Mouse (Mus musculus): Measurements from ENCODE around the gene Dolk. TPM values are rescaled to one million over a fixed set of nuclear protein-coding genes. Genes with fewer than 3 reads are reported as not detected.

Dolk gene
- polyA plus RNA-seq, 1 experiment from 2014 or later, result 28.0 TPM

DNA sequence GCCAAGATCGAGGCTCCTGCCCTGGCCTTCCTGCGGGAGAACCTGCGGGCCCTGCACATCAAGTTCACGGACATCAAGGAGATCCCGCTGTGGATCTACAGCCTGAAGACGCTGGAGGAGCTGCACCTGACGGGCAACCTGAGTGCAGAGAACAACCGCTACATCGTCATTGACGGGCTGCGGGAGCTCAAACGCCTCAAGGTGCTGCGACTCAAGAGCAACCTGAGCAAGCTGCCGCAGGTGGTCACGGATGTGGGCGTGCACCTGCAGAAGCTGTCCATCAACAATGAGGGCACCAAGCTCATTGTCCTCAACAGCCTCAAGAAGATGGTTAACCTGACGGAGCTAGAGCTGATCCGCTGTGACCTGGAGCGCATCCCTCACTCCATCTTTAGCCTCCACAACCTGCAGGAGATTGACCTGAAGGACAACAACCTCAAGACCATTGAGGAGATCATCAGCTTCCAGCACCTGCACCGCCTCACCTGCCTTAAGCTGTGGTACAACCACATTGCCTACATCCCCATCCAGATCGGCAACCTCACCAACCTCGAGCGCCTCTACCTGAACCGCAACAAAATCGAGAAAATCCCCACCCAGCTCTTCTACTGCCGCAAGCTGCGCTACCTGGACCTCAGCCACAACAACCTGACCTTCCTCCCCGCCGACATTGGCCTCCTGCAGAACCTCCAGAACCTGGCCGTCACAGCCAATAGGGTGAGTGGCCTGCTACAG, 29.4 kb downstream of the Dolk start:
- H3K4me2 ChIP-seq, result no peak overlapping the region
- ATAC-seq, result no peak

DNA sequence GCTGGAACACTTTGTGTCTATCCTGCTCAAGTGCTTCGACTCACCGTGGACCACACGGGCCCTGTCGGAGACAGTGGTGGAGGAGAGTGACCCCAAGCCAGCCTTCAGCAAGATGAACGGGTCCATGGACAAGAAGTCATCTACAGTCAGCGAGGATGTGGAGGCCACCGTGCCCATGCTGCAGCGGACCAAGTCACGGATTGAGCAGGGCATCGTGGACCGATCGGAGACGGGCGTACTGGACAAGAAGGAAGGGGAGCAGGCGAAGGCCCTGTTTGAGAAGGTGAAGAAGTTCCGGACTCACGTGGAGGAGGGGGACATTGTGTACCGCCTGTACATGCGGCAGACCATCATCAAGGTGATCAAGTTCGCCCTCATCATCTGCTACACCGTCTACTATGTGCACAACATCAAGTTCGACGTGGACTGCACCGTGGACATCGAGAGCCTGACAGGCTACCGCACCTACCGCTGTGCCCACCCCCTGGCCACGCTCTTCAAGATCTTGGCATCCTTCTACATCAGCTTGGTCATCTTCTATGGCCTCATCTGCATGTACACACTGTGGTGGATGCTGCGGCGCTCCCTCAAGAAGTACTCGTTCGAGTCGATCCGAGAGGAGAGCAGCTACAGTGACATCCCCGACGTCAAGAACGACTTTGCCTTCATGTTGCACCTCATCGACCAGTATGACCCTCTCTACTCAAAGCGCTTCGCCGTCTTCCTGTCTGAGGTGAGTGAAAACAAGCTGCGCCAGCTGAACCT, 30.3 kb downstream of the Dolk start:
- Histone ChIP-seq H3K4me3 (no peak overlapping the region), H3K4me2 (no peak overlapping the region), H3K36me3 (ENCODE audit: poor library complexity, severe bottlenecking) (peaks cover 85% of the 10 kb centered on the region), H3K9ac (no peak overlapping the region), H3K9me3 (replicated peaks) (no peaks in the 10 kb centered on the region), H3K27ac (no peak overlapping the region), H3K4me1 (no peaks in the 10 kb centered on the region), H3K27me3 (no peaks in the 10 kb centered on the region)
- WGBS, result 96% methylated on average over 42 of the region's 42 CpGs
- no peak for ATAC-seq

More for the DNA sequence above, 29.4 kb downstream of the Dolk start:
- no peaks in the 10 kb centered on the region; the same call in 1 of the 2 replicates for H3K4me1 ChIP-seq
- peaks cover 86% of the 10 kb centered on the region for H3K36me3 ChIP-seq (ENCODE audit: poor library complexity, severe bottlenecking)
- 97% methylated on average over 30 of the region's 30 CpGs for WGBS
- H3K4me3 ChIP-seq, result no peak overlapping the region
- H3K27ac ChIP-seq, result no peak overlapping the region
- no peaks in the 10 kb centered on the region for H3K27me3 ChIP-seq
- no peaks in the 10 kb centered on the region for H3K9me3 ChIP-seq (replicated peaks)
- H3K9ac ChIP-seq, result no peak overlapping the region

DNA sequence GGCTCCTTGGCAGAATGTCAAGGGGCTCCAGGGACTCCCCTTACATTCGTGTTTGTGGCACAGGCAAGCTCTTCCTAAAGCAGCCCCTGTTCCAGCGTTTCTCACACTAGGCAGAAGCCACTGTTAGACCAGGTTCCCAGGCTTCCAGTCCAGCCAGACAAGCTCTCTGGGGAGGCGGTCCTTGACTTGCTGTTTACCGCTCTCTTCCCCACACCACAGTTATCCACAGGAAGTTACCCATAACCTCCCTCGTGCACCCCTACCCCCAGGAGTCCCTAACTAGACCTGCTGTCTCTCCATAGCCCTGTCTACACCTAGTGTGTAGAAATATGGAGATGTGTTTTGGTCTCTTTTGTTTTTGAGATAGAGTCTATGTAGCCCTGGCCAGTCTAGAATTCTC, 32.3 kb downstream of the Dolk start:
- Histone ChIP-seq H3K27me3 (no peaks in the 10 kb centered on the region), H3K36me3 (ENCODE audit: poor library complexity, severe bottlenecking) (peaks cover 85% of the 10 kb centered on the region), H3K4me3 (no peak overlapping the region), H3K9ac (no peak overlapping the region), H3K4me1 (no peaks in the 10 kb centered on the region), H3K4me2 (no peak overlapping the region), H3K9me3 (replicated peaks) (no peaks in the 10 kb centered on the region), H3K27ac (no peak overlapping the region)
- WGBS, result 87% methylated on average over 5 of the region's 5 CpGs
- no peak for ATAC-seq

DNA sequence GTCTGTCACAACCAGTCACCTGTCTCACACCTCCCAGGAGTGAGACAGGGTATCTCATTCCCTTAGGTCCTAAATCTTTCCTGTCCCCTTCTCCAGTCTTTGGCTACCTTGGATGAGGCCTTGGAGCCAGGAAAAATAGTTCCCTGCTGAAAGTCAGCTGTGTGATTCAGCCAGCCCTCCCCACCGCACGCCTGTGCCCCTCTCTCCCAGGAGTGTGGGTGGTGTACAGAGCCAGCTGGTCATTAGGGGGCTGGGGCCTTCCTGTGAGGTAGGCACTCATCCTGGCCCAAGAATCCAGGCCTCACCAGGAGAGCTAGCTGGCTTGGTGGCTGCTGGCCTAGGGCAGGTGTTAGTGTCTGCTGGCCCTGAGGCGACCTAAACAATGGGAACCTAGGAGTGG, 33.6 kb downstream of the Dolk start:
- Histone ChIP-seq H3K9me3 (replicated peaks) (no peaks in the 10 kb centered on the region), H3K27me3 (no peaks in the 10 kb centered on the region), H3K4me3 (no peak overlapping the region), H3K4me2 (no peak overlapping the region), H3K36me3 (ENCODE audit: poor library complexity, severe bottlenecking) (peaks cover 85% of the 10 kb centered on the region), H3K4me1 (no peaks in the 10 kb centered on the region), H3K9ac (no peak overlapping the region), H3K27ac (no peak overlapping the region)
- 80% methylated on average over 3 of the region's 3 CpGs for WGBS
- no peak for ATAC-seq

DNA sequence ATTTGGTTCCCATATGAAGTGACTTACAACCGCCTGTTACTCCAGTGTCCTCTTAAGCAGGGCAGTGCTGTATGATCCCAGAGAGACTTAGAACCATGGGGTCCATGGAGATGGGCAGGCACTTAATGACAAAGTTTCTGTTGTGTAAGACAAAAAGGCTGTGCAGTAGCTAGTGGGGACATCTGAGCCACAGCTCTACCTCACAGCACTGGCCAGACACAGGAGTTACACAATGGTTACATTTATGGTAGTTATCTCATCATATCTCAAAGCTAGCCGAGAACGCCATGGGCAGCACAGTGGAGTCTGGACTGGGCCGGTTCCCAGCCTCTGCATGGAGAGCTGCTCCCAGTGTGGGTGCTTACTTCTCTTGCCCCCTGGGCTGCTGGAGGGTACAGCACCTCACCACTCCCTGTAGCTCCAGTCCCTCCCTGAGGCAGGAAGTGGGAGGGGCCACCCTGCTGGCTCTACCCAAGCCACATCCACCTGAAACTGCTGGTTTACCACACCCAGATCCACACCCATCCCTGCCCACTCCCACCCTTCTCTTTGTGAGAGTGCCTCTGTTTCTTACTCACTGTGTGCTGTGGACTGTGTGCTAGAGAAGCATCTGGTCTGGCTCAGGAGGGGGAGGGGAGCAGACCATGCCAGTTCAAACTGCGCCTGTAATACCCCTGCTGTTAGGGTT, 34.6 kb downstream of the Dolk start:
- 93% methylated on average over 5 of the region's 5 CpGs for WGBS
- Histone ChIP-seq H3K4me2 (no peak overlapping the region), H3K27ac (no peak overlapping the region), H3K36me3 (ENCODE audit: poor library complexity, severe bottlenecking) (peaks cover 77% of the 10 kb centered on the region), H3K4me3 (no peak overlapping the region), H3K27me3 (no peaks in the 10 kb centered on the region), H3K9me3 (replicated peaks) (no peaks in the 10 kb centered on the region), H3K4me1 (no peaks in the 10 kb centered on the region), H3K9ac (0 out of 2 replicates have a peak overlapping the region, but pooled peaks have one; percentile 10)
- no peak for ATAC-seq

DNA sequence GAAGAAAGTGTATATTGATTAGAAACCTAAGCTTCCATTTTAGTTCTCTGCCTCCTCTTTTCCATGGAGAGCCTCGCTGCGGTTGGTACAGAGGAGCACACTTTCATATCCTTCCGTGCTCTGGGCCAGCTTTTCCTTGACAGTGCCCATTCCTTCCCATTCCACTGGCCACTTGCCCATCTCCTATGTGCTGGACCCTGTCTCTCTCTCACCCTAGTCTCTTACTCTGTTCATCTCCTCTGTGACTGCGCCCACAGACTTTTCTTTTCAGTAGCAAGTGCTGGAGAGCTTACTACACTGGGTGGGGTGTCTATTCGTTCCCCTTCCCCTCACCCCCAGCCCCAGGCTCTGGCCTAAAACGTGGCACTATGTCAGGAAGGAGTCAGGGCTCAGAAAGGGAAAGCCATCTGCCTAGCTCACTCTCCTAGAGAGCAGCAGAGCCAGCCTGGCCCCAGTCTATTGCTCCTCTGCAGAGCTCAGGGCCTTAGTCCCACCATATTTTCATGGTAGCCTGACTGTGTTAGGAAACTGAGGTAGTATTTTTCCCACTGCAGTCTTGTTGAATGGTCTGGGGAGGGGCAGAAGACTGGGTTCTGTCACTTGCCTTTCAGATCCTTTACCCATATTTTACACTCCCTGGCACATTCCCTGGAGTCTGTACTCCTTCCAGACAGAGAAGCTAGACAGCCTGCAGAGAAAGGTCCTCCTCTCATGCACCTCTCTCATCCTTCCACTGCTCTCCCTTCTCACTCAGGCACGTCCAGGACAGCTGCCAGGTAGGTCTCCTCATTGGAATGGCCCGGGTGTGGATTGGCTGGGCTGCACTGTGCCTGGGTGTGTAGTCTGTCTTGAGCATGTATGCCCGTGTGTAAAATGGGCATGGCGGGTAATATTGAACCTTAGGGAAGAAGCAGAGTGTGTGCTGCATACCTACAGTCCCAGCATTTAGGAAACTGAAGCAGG, 35.7 kb downstream of the Dolk start:
- no peak for ATAC-seq
- WGBS, result 86% methylated on average over 10 of the region's 10 CpGs
- Histone ChIP-seq H3K27ac (no peak overlapping the region), H3K4me3 (no peak overlapping the region), H3K36me3 (ENCODE audit: poor library complexity, severe bottlenecking) (peaks cover 77% of the 10 kb centered on the region), H3K4me1 (no peaks in the 10 kb centered on the region), H3K9me3 (replicated peaks) (no peaks in the 10 kb centered on the region), H3K27me3 (no peaks in the 10 kb centered on the region), H3K9ac (peak overlapping the region; percentile 12; the same call in 1 of the 2 replicates), H3K4me2 (no peak overlapping the region)

DNA sequence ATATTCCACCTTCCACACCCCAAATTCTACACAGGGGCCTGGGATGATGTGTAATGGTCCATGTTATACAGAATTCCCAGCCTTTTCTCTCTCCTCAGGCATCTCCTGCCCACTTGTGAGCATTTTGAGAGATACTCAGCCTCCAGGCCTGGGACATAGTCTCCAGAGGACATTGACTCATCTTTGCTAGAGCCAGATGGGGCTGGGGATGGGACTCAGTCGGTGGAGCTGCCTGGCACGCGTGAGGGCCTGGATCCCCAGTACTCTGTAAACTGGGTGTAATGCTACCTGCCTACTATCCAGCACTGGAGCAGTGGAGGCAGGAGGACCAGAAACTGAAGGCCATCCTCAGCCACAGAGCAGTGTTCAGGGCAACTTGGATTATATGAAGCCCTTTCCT, 37.0 kb downstream of the Dolk start:
- no peak overlapping the region for H3K9ac ChIP-seq
- no peak overlapping the region for H3K4me3 ChIP-seq
- peaks cover 78% of the 10 kb centered on the region for H3K36me3 ChIP-seq (ENCODE audit: poor library complexity, severe bottlenecking)
- WGBS, result 92% methylated on average over 3 of the region's 3 CpGs
- H3K4me1 ChIP-seq, result no peaks in the 10 kb centered on the region
- H3K9me3 ChIP-seq (replicated peaks), result no peaks in the 10 kb centered on the region
- no peak overlapping the region for H3K4me2 ChIP-seq
- no peak for ATAC-seq
- no peak overlapping the region for H3K27ac ChIP-seq
- no peaks in the 10 kb centered on the region for H3K27me3 ChIP-seq

DNA sequence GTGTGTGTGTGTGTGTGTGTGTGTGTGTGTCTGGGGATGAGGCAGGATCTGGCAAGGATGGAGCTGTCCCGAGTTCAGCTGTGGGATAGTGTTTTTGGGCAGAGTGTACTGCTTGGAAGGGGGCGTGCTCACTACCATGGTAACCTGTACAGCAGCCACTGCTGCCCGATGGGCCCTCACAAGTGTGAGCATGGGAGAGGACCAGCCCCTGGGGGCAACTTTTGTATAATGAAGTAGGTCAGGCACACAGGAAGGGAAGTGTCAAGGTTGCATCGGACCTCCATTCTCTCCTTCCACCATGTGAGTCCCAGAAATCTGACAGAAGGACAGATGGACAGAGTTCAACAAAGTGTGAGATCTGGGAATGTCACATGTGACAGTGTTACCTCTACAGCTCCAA, 38.5 kb downstream of the Dolk start:
- Histone ChIP-seq H3K9ac (no peak overlapping the region; the same call in 1 of the 2 replicates), H3K27me3 (no peaks in the 10 kb centered on the region), H3K9me3 (replicated peaks) (no peaks in the 10 kb centered on the region), H3K36me3 (ENCODE audit: poor library complexity, severe bottlenecking) (peaks cover 89% of the 10 kb centered on the region), H3K4me1 (0 out of 2 replicates have a peak, but pooled peaks cover under 1% of the 10 kb centered on the region), H3K27ac (no peak overlapping the region), H3K4me2 (no peak overlapping the region), H3K4me3 (no peak overlapping the region)
- ATAC-seq, result no peak
- WGBS, result 76% methylated on average over 4 of the region's 4 CpGs

DNA sequence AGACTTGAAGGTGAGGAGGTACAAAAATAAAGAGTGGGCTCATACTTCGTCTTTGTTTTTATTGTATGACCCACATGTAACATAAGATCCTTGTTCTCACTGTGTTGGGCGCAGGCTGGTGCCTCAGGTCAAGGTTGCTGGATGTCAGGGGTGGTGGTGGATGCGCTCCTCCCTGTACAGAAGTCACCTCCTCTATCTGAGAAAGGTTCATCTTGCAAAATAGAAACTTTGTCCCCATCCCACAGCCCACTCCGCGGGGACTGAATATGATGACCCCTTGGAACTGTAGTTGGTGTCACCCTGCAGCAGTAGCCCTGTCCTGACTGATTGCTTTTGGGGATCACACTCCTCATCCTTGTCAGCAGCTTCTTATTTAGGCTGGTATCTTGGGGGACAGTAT, 39.1 kb downstream of the Dolk start:
- H3K36me3 ChIP-seq (ENCODE audit: poor library complexity, severe bottlenecking), result peaks cover 90% of the 10 kb centered on the region
- WGBS, result 95% methylated on average over 5 of the region's 5 CpGs

DNA sequence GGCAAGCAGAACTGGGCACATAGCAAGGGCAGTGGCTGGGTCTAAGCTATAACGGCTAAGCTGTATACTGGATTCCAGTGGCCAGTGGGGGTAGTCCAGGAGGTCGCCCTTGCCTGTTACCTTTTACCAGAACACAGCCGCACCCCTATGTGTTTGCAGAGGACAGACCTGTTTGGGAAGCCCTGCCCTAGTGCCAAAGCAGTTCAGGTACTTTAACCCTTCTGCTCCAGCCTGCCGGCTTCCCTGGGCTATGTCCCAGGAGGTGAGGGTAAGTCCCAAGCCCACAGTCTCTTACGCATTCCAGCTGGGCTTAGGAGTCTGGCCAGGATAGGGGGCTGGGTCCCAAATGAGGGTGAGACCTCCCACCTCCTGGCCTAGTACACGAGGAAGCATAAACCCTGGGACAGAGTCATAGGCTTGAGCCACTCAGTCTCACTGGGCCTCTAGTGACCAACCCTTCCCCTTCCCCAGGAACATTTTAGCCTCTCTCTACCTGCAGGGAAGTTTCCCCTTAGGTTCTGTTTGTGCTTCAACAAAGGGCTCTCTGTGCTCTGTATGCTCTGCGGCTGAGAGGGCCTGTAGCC, 41.4 kb downstream of the Dolk start:
- ATAC-seq, result no peak

More for the DNA sequence above, 39.1 kb downstream of the Dolk start:
- peaks cover 6% of the 10 kb centered on the region; the same call in 1 of the 2 replicates for H3K4me1 ChIP-seq
- ATAC-seq, result no peak
- no peak overlapping the region for H3K9ac ChIP-seq
- no peak overlapping the region for H3K4me3 ChIP-seq
- no peaks in the 10 kb centered on the region for H3K27me3 ChIP-seq
- H3K27ac ChIP-seq, result no peak overlapping the region
- H3K9me3 ChIP-seq (replicated peaks), result no peaks in the 10 kb centered on the region
- no peak overlapping the region for H3K4me2 ChIP-seq

DNA sequence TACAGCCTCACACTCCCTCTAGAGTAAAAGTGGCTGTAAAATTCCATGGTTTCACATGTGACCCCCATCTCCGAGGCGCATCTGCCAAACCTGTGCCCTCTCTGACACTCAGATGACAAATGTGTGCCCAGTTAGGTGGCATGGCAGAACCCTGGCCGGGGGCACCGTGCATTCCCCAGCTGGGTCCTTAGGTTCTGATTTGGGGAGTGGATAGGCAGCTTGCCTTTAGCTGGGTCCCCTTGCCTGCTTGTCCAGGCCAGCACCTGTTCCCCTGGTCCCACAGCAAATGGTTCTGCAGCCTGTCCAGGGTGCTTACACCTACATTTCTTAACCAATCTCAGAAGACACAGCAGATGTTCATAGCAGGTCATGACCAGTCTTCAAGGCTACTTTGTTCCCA, 42.7 kb downstream of the Dolk start:
- Histone ChIP-seq H3K9me3 (replicated peaks) (no peaks in the 10 kb centered on the region), H3K9ac (no peak overlapping the region), H3K4me1 (peaks cover 24% of the 10 kb centered on the region), H3K36me3 (ENCODE audit: poor library complexity, severe bottlenecking) (peaks cover 80% of the 10 kb centered on the region), H3K27ac (no peak overlapping the region), H3K4me3 (no peak overlapping the region), H3K4me2 (no peak overlapping the region), H3K27me3 (no peaks in the 10 kb centered on the region)
- 98% methylated on average over 4 of the region's 4 CpGs for WGBS
- no peak for ATAC-seq

More for the DNA sequence above, 41.4 kb downstream of the Dolk start:
- Histone ChIP-seq H3K27me3 (no peaks in the 10 kb centered on the region), H3K9ac (no peak overlapping the region), H3K36me3 (ENCODE audit: poor library complexity, severe bottlenecking) (peaks cover 92% of the 10 kb centered on the region), H3K4me2 (no peak overlapping the region), H3K27ac (no peak overlapping the region; the same call in 1 of the 2 replicates), H3K4me1 (peaks cover 11% of the 10 kb centered on the region; the same call in 1 of the 2 replicates), H3K9me3 (replicated peaks) (no peaks in the 10 kb centered on the region), H3K4me3 (no peak overlapping the region)
- 82% methylated on average over 7 of the region's 7 CpGs for WGBS
